Mouse (Mus musculus): ENCODE results near the gene P2ry12. TPM values are rescaled to one million over a fixed set of nuclear protein-coding genes. Genes with fewer than 3 reads are reported as not detected.

Gene P2ry12
- polyA plus RNA-seq, 1 experiment, result not detected

DNA sequence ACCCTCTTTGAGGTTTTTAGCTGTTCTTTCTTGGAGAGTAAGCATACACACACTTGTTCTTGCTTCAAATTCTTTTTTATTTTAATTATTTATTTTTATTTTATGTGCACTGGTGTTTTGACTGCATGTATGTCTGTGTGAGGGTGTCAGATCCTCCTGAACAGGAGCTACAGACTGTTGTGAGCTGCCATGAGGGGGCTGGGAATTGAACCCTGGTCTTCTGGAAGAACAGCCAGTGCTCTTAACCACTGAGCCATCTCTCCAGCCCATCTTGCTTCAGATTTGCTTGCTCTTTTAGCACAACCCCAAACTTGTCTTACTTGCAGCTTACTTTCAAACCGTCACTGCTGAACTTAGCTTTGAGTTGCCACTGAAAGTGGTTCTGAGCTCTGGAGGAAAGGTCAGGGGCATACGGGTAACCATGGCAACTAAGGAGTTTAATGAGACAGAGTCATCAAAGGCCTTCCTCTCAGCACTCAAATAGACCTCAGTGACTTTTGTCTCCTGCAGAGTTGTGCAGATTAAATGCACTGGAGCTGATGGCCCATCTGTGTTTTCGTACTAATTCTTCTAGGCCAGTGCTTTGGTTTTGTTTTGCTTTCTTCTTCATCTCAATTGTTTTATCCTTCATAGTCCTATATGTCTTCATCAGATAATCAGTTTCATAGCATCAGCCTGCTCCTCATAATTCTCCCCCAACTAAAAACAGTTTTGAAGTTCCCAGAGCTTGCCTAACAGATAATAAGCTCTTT is 15.0 kb upstream of the P2ry12 start:
- Histone ChIP-seq H3ac (ENCODE audit: control insufficient read depth, insufficient read length) (no peak overlapping the region), H3K36me3 (ENCODE audit: control insufficient read depth, insufficient read depth) (no peaks in the 10 kb centered on the region), H3K4me3 (no peak overlapping the region), H3K79me2 (ENCODE audit: control insufficient read depth, insufficient read depth) (no peaks in the 10 kb centered on the region), H3K27me3 (ENCODE audit: control insufficient read depth, insufficient read depth, insufficient read length) (no peaks in the 10 kb centered on the region), H3K4me2 (ENCODE audit: low read depth) (no peak overlapping the region)
- TF ChIP-seq USF1 (IDR thresholded peaks at IDR 0.05; ENCODE audit: low read depth), result no peak
- TF ChIP-seq TCF12 (IDR thresholded peaks at IDR 0.05; ENCODE audit: insufficient read depth, poor library complexity, severe bottlenecking), result no peak
- no peak for TF ChIP-seq MYOD1 (IDR thresholded peaks at IDR 0.05; ENCODE audit: control insufficient read depth in 1 of 3, insufficient read length in 2 of 3, low read depth in 2 of 3)
- no peak for TF ChIP-seq SRF (IDR thresholded peaks at IDR 0.05; ENCODE audit: control insufficient read depth, insufficient read length, low read depth)
- TF ChIP-seq CEBPB (IDR thresholded peaks at IDR 0.05; ENCODE audit: insufficient read depth, poor library complexity, severe bottlenecking), result no peak

GRCm38 (mm10) chr3:59270811-59271210 is 8.1 kb upstream of the P2ry12 start:
- H3K36me3 ChIP-seq (ENCODE audit: control insufficient read depth, insufficient read depth), result no peaks in the 10 kb centered on the region
- H3K27me3 ChIP-seq (ENCODE audit: control insufficient read depth, insufficient read depth, insufficient read length), result no peaks in the 10 kb centered on the region
- no peak overlapping the region for H3K4me3 ChIP-seq
- H3ac ChIP-seq (ENCODE audit: control insufficient read depth, insufficient read length), result no peak overlapping the region
- TF ChIP-seq E2F4 (IDR thresholded peaks at IDR 0.05; ENCODE audit: insufficient read depth), result no peak
- TF ChIP-seq POLR2AphosphoS2 (IDR thresholded peaks at IDR 0.05; ENCODE audit: insufficient read length, low read depth), result no peak
- no peak for TF ChIP-seq SRF (IDR thresholded peaks at IDR 0.05; ENCODE audit: control insufficient read depth, insufficient read length, low read depth)
- TF ChIP-seq MYOG (IDR thresholded peaks at IDR 0.05; ENCODE audit: control insufficient read depth in 1 of 3, insufficient read depth in 1 of 3, insufficient read length in 2 of 3, low read depth in 2 of 3), result no peak
- TF ChIP-seq TCF3 (IDR thresholded peaks at IDR 0.05; ENCODE audit: insufficient read length, low read depth), result no peak
- TF ChIP-seq MYOD1 (IDR thresholded peaks at IDR 0.05; ENCODE audit: control insufficient read depth in 1 of 3, insufficient read length in 2 of 3, low read depth in 2 of 3), result no peak
- TF ChIP-seq CEBPB (IDR thresholded peaks at IDR 0.05; ENCODE audit: insufficient read depth, poor library complexity, severe bottlenecking), result no peak
- no peak for TF ChIP-seq REST (IDR thresholded peaks at IDR 0.05; ENCODE audit: insufficient read depth, insufficient read length)
- TF ChIP-seq USF1 (IDR thresholded peaks at IDR 0.05; ENCODE audit: low read depth), result no peak
- no peak for TF ChIP-seq POLR2A (IDR thresholded peaks at IDR 0.05; ENCODE audit: insufficient read length, low read depth)
- TF ChIP-seq MAX (IDR thresholded peaks at IDR 0.05; ENCODE audit: low read depth), result no peak
- no peak for TF ChIP-seq TCF12 (IDR thresholded peaks at IDR 0.05; ENCODE audit: insufficient read depth, poor library complexity, severe bottlenecking)
- H3K4me2 ChIP-seq (ENCODE audit: low read depth), result no peak overlapping the region
- H3K79me2 ChIP-seq (ENCODE audit: control insufficient read depth, insufficient read depth), result no peaks in the 10 kb centered on the region

GRCm38 (mm10) chr3:59263988-59264387 is 1.3 kb upstream of the P2ry12 start:
- H3K79me2 ChIP-seq (ENCODE audit: control insufficient read depth, insufficient read depth), result no peaks in the 10 kb centered on the region
- H3K36me3 ChIP-seq (ENCODE audit: control insufficient read depth, insufficient read depth), result no peaks in the 10 kb centered on the region
- TF ChIP-seq POLR2AphosphoS2 (IDR thresholded peaks at IDR 0.05; ENCODE audit: insufficient read length, low read depth), result no peak
- no peak for TF ChIP-seq USF1 (IDR thresholded peaks at IDR 0.05; ENCODE audit: low read depth)
- no peak for TF ChIP-seq REST (IDR thresholded peaks at IDR 0.05; ENCODE audit: insufficient read depth, insufficient read length)
- no peak for TF ChIP-seq SRF (IDR thresholded peaks at IDR 0.05; ENCODE audit: control insufficient read depth, insufficient read length, low read depth)
- TF ChIP-seq POLR2A (IDR thresholded peaks at IDR 0.05; ENCODE audit: insufficient read length, low read depth), result no peak
- TF ChIP-seq MYOG (IDR thresholded peaks at IDR 0.05; ENCODE audit: control insufficient read depth in 1 of 3, insufficient read depth in 1 of 3, insufficient read length in 2 of 3, low read depth in 2 of 3), result no peak
- TF ChIP-seq TCF12 (IDR thresholded peaks at IDR 0.05; ENCODE audit: insufficient read depth, poor library complexity, severe bottlenecking), result no peak
- TF ChIP-seq E2F4 (IDR thresholded peaks at IDR 0.05; ENCODE audit: insufficient read depth), result no peak
- TF ChIP-seq CEBPB (IDR thresholded peaks at IDR 0.05; ENCODE audit: insufficient read depth, poor library complexity, severe bottlenecking), result no peak
- TF ChIP-seq MAX (IDR thresholded peaks at IDR 0.05; ENCODE audit: low read depth), result no peak
- TF ChIP-seq TCF3 (IDR thresholded peaks at IDR 0.05; ENCODE audit: insufficient read length, low read depth), result no peak
- no peak for TF ChIP-seq MYOD1 (IDR thresholded peaks at IDR 0.05; ENCODE audit: control insufficient read depth in 1 of 3, insufficient read length in 2 of 3, low read depth in 2 of 3)
- H3K4me3 ChIP-seq, result no peak overlapping the region
- no peak overlapping the region for H3ac ChIP-seq (ENCODE audit: control insufficient read depth, insufficient read length)
- no peaks in the 10 kb centered on the region for H3K27me3 ChIP-seq (ENCODE audit: control insufficient read depth, insufficient read depth, insufficient read length)
- H3K4me2 ChIP-seq (ENCODE audit: low read depth), result no peak overlapping the region

DNA sequence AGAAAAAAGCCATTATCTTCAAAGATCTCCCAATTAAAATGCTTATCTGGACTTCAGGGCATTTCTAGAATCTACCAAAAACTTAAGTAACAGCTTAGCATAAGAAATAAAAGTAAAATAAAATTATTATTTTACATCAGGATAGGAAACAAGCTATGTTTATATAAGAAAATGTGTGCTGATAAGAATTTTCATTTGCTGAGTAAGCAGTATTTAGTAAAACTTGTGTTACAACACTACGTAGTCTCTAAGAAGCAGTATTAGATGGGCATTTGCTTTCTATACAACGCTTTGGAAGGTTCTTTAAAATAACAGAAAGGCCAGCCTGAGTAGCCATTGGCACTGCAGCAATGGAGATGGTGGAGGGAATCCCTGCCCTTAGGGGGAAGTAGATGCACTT is 746 bp upstream of the P2ry12 start:
- H3K27me3 ChIP-seq (ENCODE audit: control insufficient read depth, insufficient read depth, insufficient read length), result no peaks in the 10 kb centered on the region
- H3K4me2 ChIP-seq (ENCODE audit: low read depth), result no peak overlapping the region
- H3ac ChIP-seq (ENCODE audit: control insufficient read depth, insufficient read length), result no peak overlapping the region
- TF ChIP-seq SRF (IDR thresholded peaks at IDR 0.05; ENCODE audit: control insufficient read depth, insufficient read length, low read depth), result no peak
- no peak for TF ChIP-seq POLR2A (IDR thresholded peaks at IDR 0.05; ENCODE audit: insufficient read length, low read depth)
- no peak for TF ChIP-seq TCF12 (IDR thresholded peaks at IDR 0.05; ENCODE audit: insufficient read depth, poor library complexity, severe bottlenecking)
- TF ChIP-seq MYOD1 (IDR thresholded peaks at IDR 0.05; ENCODE audit: control insufficient read depth in 1 of 3, insufficient read length in 2 of 3, low read depth in 2 of 3), result no peak
- no peak for TF ChIP-seq TCF3 (IDR thresholded peaks at IDR 0.05; ENCODE audit: insufficient read length, low read depth)
- TF ChIP-seq E2F4 (IDR thresholded peaks at IDR 0.05; ENCODE audit: insufficient read depth), result no peak
- H3K4me3 ChIP-seq, result no peak overlapping the region
- no peaks in the 10 kb centered on the region for H3K36me3 ChIP-seq (ENCODE audit: control insufficient read depth, insufficient read depth)
- no peaks in the 10 kb centered on the region for H3K79me2 ChIP-seq (ENCODE audit: control insufficient read depth, insufficient read depth)
